Mouse (Mus musculus) G1E-ER4 (cell line): ENCODE measurements around the gene Megf8. TPM values are rescaled to one million over a fixed set of nuclear protein-coding genes. Genes with fewer than 3 reads are reported as not detected.

Experiments
- GATA1 ChIP-seq: IDR thresholded peaks from one replicate; pipeline ENCODE4 v1.8.0; 2012; ENCODE audit warnings: low read length, inconsistent platforms
- polyA plus RNA-seq: library from polyadenylated mRNA; stranded (reverse); fragments of >175 nt; gene quantifications from 2 replicates; pipeline ENCODE4 v1.2.3, GENCODE M21; 2012

Gene Megf8
- polyA plus RNA-seq, 1 experiment = 36.9 TPM

GRCm38 (mm10) chr7:25275555-25276298 lies 41.2 kb upstream of the Megf8 start:
- no peak for TF ChIP-seq GATA1

DNA sequence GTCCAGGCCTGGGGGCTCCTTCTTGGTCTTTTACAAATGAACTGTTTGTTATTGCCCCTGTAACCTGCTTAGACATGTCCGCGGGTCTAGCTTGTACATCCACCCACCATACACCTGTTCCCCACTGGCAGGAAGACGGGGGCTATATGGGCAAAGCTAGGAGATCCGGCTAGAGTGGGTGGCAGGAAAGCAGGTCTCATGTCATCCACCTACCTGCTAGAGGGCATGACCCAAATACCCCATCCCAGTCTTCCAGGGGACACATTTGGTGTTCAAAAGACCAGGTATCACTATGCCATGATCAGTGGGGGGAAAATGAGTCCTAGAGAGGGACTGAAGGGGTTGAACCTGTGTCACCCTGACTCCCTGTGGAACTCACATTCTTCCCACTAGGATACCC lies 39.6 kb upstream of the Megf8 start:
- TF ChIP-seq GATA1 = no peak

DNA sequence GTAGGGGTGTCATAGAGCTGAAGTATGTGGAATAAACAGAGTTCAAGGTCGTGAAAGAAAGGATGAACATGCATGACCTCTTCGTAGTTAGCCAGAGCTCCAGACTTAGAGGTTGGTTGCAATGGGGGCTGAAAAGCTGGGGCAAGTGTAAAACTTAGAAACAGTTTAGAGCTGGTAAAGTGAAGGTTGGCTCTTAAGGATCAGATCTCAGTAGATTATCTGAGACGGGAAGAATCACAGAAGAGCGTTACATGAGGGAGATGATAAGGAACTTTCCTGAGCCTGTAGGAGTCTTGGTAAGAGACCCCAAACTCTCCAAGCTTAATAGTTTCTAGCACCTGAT lies 39.0 kb upstream of the Megf8 start:
- no peak for TF ChIP-seq GATA1

GRCm38 (mm10) chr7:25278341-25279075 lies 38.5 kb upstream of the Megf8 start:
- TF ChIP-seq GATA1 = no peak

DNA sequence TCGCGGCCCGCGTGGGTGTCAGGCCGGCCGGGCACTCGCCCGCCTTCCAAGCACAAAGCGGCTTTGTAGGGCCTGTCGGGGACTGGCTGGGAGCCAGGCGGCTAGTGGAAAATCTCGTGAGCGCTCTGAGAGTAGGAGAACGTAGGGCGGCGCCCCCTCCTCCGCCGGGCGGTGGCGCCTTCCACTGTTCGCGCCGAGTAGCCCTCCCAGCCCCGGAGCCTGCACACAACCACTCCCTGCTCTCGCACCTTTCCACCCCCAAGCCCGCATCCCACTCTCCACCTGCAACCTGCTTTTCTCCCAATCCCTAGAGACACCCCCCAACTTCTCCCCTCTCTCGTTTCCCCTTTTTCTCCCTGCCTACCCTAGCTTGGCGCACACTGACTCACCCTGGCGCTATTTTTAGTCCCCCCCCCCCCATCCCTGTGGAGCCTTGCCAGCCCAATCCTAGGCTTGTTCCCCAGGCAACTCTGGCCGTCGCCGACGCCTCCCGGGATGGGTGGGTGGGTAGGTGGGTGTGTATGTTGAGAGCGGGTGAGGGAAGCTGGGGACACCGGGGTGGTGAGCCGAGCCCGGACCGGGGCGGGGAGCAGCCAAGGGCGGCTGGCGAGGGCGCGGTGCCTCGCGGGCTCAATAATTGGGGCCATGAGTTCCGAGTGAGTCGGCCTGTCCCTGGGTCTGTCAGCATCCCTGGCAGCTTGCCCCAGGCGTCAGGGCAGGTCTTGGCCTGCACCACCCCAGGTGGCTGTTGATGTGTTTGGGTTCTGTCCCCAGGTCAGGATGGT lies 37.7 kb upstream of the Megf8 start:
- no peak for TF ChIP-seq GATA1

- no peak for TF ChIP-seq GATA1
These were observed 36.8 kb upstream of the Megf8 start for GRCm38 (mm10) chr7:25279861-25280791.

DNA sequence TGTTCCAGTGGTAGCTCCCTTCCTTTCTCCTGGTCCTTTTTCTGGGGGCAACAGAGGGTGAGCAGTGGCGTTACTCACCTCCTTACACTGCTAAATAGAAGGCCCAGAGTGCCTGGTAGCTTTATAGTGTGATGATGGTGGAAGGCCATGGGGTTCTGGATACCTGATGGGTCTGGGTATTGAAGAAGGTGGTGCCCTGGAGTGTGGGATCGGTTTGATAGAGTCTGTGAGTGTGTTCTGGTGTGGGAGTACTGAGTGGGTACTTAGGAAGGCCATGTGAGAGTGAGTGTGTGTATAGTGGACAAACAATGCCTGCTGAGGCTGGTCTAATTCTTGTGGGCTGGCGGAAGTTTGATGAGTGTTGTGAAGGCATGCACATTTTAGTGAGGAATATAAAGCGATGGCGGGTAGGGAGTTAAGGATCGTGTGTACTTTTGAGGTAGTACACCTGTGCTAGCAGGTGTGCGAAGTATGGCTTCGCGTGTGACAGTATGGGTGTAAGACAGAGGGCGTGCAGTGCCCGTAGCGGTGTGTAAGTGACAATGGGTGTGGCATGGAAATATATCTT lies 35.7 kb upstream of the Megf8 start:
- TF ChIP-seq GATA1 = no peak

- no peak for TF ChIP-seq GATA1
These were observed 35.0 kb upstream of the Megf8 start for GRCm38 (mm10) chr7:25281734-25282601.

- TF ChIP-seq GATA1 = no peak
These were observed 34.2 kb upstream of the Megf8 start for GRCm38 (mm10) chr7:25282731-25283211.

DNA sequence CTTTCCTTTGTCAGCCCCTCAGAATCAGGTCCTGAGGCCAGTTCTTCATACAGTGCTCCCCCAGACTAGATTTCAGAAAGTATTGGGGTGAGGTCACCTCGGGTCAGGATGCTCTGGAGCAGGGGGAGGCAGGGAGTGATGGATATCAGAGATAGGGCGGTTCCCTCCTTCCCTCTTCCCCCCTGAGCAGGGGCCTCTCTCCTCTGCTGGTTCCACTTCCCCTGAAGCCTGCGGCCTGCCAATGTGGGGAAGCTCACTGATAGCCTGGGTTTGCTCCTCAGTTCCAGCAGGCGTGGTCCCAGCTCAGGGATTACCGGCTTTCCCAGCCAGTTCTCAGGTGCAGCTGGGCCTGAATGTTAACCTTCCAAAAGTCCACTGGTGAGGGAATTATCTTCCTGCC lies 33.3 kb upstream of the Megf8 start:
- TF ChIP-seq GATA1 = no peak

GRCm38 (mm10) chr7:25284171-25284570 lies 32.8 kb upstream of the Megf8 start:
- no peak for TF ChIP-seq GATA1

DNA sequence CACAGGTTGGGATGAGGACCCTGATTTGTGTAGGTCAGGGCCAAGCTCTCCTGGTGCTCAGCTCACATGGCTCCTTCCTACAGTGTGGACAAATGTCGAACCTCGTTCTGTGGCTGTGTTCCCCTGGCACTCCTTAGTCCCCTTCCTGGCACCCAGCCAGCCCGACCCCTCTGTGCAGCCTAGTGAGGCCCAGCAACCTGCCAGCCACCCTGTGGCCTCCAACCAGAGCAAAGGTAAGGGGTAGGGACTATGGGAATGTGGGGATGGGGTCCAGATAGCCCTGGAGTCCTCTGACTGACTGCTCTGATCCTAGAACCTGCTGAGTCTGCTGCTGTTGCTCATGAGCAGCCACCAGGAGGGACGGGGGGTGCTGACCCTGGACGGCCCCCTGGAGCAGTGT lies 32.2 kb upstream of the Megf8 start:
- no peak for TF ChIP-seq GATA1

DNA sequence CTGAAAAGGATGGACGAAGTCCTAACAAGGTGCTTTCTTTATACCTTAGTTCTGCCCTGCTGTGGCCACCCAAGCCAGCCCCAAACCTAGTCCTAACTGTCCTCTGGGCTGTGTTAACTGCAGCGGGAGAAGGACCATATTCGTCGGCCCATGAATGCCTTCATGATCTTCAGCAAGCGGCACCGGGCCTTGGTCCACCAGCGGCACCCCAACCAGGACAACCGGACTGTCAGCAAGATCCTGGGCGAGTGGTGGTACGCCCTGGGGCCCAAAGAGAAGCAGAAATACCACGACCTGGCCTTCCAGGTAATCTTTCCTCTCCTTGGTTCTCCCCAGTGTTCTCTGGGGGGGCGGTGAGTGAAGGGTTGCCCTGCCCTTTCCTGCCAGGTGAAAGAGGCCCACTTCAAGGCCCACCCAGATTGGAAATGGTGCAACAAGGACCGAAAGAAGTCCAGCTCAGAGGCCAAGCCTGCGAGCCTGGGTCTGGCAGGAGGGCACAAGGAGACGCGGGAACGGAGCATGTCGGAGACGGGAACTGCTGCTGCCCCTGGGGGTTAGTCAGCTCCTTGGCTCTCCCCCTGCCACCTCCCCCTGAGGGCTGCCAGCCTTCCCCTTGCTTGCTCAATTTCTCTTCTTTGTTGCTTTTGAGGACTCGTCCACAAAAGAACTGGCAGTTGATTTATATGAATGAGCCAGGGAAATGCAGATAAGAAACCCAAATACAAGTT lies 31.3 kb upstream of the Megf8 start:
- TF ChIP-seq GATA1 = no peak
